Mouse (Mus musculus): ENCODE results near the gene Liph. TPM values are rescaled to one million over a fixed set of nuclear protein-coding genes. Genes with fewer than 3 reads are reported as not detected.
"Not testable (repeated sequence)": the region's sequence is repeated elsewhere in the genome, so short reads cannot be mapped to it uniquely, and the experiment has no call there.

The Liph gene
- total RNA-seq (2021), result under 1 TPM in 1 of 2 experiments, not detected in 1; 0.39 TPM
- long read RNA-seq, experiment 1, result 0 reads
- long read RNA-seq, experiment 2, result 0 reads

DNA sequence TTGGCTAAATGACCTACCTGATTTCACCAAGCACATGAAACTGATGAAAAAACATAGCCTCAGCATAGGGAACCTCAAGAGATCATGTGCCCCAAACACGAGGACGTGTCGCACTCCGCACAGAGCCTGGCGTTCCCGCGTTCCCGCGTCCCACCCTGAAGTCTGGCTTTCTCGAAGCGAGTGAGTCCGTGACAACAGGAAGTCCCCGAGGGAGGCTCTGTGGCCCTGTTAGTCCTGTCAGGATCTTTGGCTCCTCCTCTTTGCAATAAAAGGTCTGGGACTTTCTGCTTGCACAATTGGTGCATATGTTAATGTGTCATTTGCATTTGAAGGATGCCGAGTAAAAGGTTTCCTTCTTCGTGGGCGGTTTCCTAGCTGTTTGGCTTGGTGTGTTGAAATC, at the start of gene Liph:
Liph (minus strand) TSS at position 360 of the 400 bp plus-strand sequence.
- DNase-seq, result peak in 1 of 2 experiments; percentile 8

GRCm38 (mm10) chr16:22043830-22044229, 48.4 kb upstream of the Liph start:
- no peak for DNase-seq

DNA sequence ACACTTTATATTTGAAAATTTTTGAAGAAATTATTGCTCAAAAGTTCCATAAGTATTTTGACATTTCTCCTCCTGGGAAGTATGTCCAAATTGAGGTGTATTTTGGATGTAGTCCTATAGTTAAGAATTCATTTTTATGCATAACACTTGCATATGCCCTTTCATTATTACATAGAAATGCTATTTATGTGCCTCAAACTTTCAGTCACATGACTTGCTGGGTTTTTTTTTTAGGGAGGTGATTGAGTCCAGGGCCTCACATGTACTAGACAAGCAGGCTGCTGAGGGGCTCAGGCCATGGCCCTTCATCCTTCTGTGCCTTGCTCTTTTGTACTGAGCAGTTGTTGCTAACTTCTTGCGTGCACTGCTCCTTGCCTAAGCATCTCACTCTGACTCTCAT, 44.5 kb upstream of the Liph start:
- DNase-seq, result no peak

GRCm38 (mm10) chr16:22038554-22038953, 43.1 kb upstream of the Liph start:
- DNase-seq, result no peak

GRCm38 (mm10) chr16:22027474-22027873, 32.0 kb upstream of the Liph start:
- no peak for DNase-seq

- DNase-seq, result peak in 1 of 2 experiments; percentile 26
Observed at GRCm38 (mm10) chr16:22022122-22022521, 26.7 kb upstream of the Liph start.

GRCm38 (mm10) chr16:22015569-22015968, 20.1 kb upstream of the Liph start:
- DNase-seq, result no peak

DNA sequence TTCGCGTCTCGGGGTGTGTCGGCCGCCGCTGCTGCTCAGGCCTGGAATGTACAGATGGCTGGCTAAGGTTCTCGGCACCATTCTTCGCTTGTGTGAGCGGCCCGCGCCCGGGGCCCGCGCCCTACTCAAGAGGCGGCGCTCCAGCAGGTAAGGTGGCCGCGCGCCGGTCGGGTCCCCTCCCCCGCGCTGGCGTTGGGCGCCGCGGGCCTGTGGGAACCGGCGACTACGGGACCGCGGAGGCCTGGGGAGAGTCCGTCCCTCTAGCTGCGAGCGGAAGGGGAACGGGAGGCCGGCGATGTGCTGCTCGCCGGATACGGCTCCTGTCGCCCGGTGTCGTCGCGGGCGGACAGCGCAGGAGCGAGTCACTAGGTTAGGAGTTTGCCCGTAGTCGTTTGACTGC, 14.1 kb upstream of the Liph start:
- DNase-seq, result no peak

- peak; percentile 100 for DNase-seq
Observed at GRCm38 (mm10) chr16:22009099-22009584, 13.7 kb upstream of the Liph start, which contains the start of gene Senp2. Gene Senp2 (plus strand): TSS chr16:22009484.

DNA sequence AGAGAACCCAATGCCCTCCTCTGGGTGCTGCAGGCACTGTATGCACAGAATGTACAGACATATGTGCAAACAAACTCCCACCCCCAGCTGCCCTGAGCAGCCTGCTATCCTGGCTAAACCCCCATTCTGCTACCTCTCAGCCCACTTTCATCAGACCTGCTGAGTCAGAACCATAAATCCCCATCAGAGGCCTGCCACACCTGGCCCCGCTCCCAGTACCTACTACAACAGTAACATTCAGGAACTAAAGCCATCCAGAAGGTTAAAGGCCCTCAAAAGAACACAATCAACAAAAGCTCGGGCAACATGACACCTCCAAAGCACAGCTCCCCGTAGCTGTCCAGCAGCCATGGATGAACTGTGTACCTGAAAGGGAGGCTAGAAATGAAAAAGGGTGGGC, 6.1 kb upstream of the Liph start:
- DNase-seq, result no peak

DNA sequence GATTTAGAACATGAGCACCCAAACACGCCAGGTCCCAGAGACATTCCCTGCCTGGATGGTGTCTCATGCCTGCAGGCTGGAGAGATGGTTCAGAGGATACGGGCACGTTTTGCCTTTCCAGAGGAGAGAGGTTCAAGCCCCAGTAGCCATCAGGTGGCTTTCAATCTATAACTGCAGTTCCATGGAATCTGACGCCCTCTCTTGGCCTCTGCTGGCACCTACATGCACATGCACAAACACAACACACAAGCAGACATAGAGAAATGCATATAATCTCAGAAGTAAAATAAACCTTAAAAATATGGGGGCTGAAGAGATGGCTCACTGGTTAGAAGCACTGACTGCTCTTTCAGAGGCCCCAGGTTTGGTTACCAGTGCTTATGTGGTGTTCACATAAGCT, 5.7 kb upstream of the Liph start:
- DNase-seq, result no peak

DNA sequence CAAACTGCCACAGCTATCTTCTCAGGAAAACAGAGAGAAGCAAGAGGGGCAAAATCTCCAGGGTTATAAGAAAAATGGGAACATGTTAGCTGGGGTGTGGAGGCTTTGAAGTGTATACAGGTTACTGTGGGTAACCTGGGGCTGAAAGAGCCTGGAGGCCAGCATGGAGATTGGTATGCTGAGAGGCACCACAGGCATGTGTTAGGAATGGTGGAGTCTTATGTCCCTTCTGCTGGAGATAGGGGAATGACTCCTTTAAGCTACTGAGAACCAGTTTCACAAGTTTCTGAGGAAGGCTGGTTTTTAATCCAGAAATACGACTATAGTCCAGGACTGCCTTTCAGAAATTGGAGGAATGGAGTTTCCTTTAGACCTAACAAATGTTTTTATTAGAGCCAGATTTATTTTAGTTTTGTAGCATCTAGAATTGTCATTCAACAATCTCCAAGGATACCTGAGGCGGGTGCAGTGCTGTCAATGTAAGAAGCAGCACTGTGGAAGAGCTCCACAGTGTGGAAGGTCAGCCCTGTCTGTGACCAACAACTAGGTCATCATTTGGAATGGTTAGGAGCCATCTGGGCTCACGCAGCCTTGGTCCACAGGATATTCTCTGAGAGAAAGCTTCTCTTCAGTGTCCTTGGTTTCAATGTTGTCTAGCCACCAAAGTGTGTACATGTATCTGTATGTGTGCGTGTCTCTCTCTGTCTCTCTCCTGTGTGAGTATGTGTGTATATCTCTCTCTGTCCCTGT, 4.7 kb upstream of the Liph start:
- DNase-seq, result no peak

GRCm38 (mm10) chr16:21998061-21998460, 2.6 kb upstream of the Liph start:
- DNase-seq, result peak; percentile 10 to 17

DNA sequence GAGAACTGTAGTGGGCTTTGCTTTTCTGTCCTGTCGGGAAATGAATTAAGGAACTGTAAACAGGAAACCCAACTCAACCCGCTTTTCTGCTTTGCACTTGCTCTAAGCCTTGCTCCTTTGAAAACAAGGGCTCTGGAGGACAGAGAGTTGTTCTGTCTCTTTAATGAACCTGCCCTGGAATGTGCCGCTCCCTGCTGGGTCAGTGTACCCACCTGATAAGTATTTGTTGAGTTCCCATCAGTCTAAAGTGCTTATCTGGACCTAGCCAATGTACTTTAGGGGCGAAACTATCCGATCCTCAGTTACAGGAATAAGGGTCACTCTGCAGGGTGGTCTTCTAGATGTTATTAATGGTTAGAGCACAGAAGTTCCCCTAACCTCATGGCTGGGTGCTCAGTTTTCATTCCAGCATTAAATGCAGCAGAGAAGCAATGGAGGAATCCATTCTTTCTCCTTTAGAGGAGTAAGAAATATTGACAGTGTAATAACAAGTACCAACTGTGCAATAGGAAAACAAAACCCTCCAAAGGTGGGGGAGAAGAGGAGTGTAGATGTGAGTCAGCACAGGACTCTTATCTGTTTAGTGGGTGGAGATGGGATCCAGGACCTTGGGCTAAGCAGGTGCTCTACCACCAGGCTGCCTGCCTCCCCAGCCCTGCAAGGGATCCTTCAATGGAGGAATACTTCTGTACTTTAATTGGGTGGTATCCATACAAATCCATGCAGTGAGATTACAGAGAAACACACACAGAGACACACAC, 1.6 kb upstream of the Liph start:
- DNase-seq, result no peak

- no peak for DNase-seq
Observed at GRCm38 (mm10) chr16:21996402-21996801, 939 bp upstream of the Liph start.

DNA sequence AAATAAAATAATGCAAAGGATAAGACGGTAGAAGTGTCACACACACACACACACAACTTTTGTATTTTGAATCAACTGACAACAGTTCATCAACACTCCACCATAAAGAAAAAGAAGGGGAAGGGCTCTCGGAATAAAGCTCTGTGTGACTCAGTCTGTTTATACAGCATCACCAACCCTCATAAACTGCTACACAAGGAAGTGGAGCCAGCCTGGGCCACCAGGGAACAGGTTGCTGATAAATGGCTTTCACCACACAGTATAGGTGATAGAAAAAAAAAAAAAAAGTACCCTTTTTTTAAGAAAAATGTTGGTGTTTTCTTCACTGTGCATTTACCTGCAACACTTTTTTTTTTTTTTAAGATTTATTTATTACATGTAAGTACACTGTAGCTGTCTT, 3.7 kb downstream of the Liph start:
- no peak for DNase-seq

- not testable (repeated sequence) for DNase-seq
Observed at GRCm38 (mm10) chr16:21990893-21991292, 4.6 kb downstream of the Liph start.

DNA sequence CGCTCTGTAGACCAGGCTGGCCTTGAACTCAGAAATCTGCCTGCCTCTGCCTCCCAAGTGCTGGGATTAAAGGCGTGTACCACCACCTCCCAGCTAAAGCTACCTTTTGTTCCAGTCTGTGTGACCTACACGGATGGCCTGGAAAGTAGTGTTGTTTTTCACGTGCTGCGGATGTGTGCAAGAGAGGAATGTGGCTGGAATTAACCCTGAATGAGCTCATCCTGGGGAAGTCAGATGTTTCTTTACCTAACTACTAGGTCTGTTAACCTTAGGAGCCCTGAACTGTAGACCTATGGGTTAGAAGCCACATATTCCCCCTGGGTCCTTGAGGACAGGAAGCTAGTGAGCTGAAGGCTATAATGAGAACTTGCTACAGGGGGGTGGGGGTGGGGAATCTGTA, 7.5 kb downstream of the Liph start:
- DNase-seq, result no peak

- DNase-seq, result no peak
Observed at GRCm38 (mm10) chr16:21986191-21986590, 9.3 kb downstream of the Liph start.

GRCm38 (mm10) chr16:21984091-21984490, 11.4 kb downstream of the Liph start:
- DNase-seq, result no peak

DNA sequence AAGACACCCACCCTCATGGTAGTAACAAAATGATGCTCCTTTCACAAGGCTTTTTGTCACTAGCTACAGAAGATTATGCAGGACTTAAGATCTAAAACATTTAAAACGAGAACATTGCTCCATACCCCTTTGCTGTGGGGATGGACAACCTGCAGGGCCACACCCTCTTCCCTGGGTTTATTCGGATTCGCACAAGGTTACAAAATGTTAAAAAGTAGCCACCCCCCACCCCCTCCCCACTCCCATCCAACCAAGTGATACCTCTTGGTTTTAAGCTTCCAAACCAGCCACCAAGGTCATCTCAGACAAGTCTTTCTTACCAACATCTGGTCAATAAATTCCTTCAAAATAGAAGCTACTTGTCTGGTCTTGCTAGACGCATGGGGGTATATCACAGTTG, 11.9 kb downstream of the Liph start:
- DNase-seq, result no peak

GRCm38 (mm10) chr16:21983146-21983545, 12.3 kb downstream of the Liph start:
- no peak for DNase-seq

DNA sequence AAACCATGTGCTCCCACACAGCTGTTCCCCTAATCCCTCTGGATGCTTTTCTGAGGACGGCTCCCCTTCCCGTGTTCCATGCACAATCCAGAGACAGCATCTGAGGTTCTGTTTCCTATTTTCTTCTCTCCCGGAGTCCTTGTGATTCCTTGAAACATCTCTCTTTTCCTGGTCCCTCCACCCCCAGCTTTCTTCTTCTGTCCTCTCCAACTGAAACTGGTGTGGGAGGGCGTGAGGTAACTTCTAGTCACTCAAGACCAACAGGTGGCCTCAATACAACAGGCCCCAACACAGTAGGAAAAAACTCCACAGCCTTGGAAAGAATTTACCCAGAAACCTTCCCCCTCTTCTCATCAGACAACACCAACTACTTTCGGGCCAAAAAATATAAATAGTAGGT, 18.1 kb downstream of the Liph start:
- DNase-seq, result no peak

Data from heart, adult 18-20 months (tissue).